Mouse (Mus musculus) lung, postnatal 0 days (tissue): ENCODE results near the gene Tmub1.

Experiments used
- CTCF ChIP-seq: IDR thresholded peaks from 2 replicates; pipeline ENCODE4 v1.5.1; 2016; ENCODE audit warnings: antibody characterized with exemption, mild to moderate bottlenecking
- EP300 ChIP-seq: IDR thresholded peaks from 2 replicates; pipeline ENCODE4 v1.6.1; 2016; ENCODE audit warnings: antibody characterized with exemption, mild to moderate bottlenecking, control low read depth

DNA sequence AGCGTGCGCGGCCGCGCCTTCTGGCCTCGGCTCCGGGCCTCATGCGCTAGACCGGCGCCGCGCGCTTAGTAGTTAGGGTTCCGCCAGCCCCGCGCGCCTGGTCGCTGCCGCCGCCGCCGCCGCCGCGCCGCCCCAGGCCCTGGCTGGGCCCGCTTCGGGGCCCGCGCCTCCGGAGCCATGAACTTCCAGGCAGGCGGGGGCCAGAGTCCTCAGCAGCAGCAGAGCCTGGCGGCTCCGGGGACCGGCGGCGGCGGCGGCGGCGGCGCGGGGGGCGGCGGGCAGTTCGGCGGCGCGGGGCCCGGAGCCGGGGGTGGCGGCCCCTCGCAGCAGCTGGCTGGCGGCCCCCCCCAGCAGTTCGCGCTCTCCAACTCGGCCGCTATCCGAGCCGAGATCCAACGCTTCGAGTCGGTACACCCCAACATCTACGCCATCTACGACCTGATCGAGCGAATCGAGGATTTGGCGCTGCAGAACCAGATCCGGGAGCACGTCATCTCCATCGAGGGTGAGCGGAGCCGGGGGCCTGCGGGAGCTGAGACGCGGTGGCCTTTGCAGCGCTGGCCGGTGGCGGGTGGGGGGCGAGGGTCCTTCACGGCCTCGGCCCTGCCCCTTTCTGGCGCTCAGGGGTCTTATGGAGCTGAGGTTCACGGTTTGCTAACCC lies 4.5 kb upstream of the Tmub1 start, which contains the start of gene Agap3:
- no peak for TF ChIP-seq CTCF
- TF ChIP-seq EP300 = no peak
